Mouse (Mus musculus): ENCODE measurements around the gene Ermp1. TPM values are rescaled to one million over a fixed set of nuclear protein-coding genes. Genes with fewer than 3 reads are reported as not detected.
"Not testable (repeated sequence)": the region's sequence is repeated elsewhere in the genome, so short reads cannot be mapped to it uniquely, and the experiment has no call there.

The Ermp1 gene
- polyA plus RNA-seq, 1 experiment, result 0.43 TPM

DNA sequence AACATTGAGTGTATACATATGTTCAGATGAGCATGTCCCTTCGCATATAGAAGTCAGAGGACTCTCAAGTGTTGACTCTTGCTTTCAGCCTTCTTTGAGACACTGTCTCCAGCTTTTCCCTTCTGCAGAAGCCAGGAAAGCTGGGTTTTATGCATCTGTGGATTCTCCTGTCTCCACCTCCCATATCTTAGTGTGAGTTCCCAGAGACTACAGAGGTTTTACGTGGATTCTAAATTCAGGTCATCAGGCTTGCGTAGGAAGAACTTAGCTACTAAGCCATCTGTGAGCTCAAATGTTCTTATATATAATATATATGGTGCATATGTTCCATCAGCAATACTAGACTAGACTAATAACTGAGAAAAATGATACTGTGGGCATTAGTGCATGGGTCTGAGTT is 51.9 kb downstream of the Ermp1 start:
- H3K36me3 ChIP-seq (ENCODE audit: control insufficient read depth), result peaks cover 48% of the 10 kb centered on the region
- H3K4me3 ChIP-seq (replicated peaks), result no peak overlapping the region
- H3K4me1 ChIP-seq (ENCODE audit: control insufficient read depth), result no peaks in the 10 kb centered on the region; the same call in 1 of the 2 replicates
- H3K27me3 ChIP-seq (ENCODE audit: control insufficient read depth), result no peaks in the 10 kb centered on the region
- TF ChIP-seq GATA1 (IDR thresholded peaks at IDR 0.05; ENCODE audit: low read length) (no peak), TAL1 (IDR thresholded peaks at IDR 0.05; ENCODE audit: low read length) (no peak)
- no peaks in the 10 kb centered on the region for H3K9me3 ChIP-seq (ENCODE audit: control insufficient read depth, low read length)

DNA sequence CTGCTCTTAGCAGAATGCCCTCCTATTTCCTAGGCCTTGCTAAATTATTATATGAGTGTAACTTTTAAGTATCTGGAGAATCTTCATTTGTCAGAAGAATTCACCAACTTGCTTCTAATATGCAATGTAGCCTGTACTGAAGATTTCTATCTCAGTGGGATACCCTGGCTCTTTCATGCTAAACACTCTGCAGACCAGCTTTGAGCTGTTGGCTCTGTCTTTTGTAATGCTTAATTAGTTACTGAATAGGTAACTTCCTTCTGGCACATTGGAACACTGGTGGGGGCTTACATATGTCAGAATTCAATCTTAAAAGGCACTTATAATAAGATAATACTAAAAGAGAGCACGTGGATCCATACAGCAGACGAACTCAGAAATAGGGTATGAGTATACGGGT is 54.4 kb downstream of the Ermp1 start:
- not testable (repeated sequence) for H3K4me3 ChIP-seq (replicated peaks); H3K4me1 ChIP-seq (ENCODE audit: control insufficient read depth); H3K9me3 ChIP-seq (ENCODE audit: control insufficient read depth, low read length); H3K27me3 ChIP-seq (ENCODE audit: control insufficient read depth)
- H3K36me3 ChIP-seq (ENCODE audit: control insufficient read depth), result peaks cover 34% of the 10 kb centered on the region

DNA sequence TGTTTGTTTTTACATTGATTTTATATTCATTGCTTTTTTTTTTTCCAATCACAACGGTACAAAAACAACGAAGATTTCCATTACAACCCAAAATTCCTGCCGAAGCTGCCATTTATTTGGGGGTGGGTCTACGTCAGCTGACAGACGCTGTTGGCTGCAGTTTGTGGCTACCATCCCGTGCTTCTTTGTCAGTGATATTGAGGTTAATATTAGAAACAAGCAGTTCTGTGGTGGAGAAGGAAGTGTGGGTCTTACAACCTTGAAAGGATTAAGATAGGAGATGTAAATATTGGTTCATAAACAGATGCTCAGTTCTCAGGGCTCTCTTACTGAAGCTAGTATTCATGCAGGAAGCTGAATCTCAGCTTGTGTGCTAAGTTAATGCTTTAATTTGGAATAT is 64.5 kb downstream of the Ermp1 start:
- Histone ChIP-seq H3K27me3 (ENCODE audit: control insufficient read depth) (no peaks in the 10 kb centered on the region), H3K4me1 (ENCODE audit: control insufficient read depth) (no peaks in the 10 kb centered on the region), H3K9me3 (ENCODE audit: control insufficient read depth, low read length) (no peaks in the 10 kb centered on the region), H3K4me3 (replicated peaks) (no peak overlapping the region), H3K36me3 (ENCODE audit: control insufficient read depth) (peaks cover 36% of the 10 kb centered on the region)
- TF ChIP-seq GATA1 (IDR thresholded peaks at IDR 0.05; ENCODE audit: low read length), result no peak
- TF ChIP-seq TAL1 (IDR thresholded peaks at IDR 0.05; ENCODE audit: low read length), result no peak

DNA sequence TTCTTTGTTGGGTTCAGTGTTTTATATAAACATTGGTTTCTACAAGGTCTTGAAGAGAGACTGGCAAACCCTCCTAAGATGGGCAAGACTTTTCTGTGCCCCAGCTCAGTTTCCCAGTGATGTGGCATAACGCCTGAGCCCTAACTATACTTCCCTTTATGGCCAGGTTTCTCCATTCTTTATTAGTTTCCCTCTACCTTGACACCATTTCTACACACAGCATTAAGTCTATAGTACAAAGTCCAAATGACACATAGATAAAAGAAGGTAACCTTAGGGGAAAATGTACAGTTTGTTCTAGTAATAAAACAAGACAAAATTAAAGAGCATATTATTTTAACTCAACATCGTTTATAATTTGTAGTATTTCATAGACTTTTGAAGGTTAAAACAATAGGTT is 65.8 kb downstream of the Ermp1 start:
- Histone ChIP-seq H3K4me1 (ENCODE audit: control insufficient read depth) (no peaks in the 10 kb centered on the region), H3K9me3 (ENCODE audit: control insufficient read depth, low read length) (no peaks in the 10 kb centered on the region), H3K36me3 (ENCODE audit: control insufficient read depth) (peaks cover 30% of the 10 kb centered on the region), H3K4me3 (replicated peaks) (no peak overlapping the region), H3K27me3 (ENCODE audit: control insufficient read depth) (no peaks in the 10 kb centered on the region)
- no peak for TF ChIP-seq GATA1 (IDR thresholded peaks at IDR 0.05; ENCODE audit: low read length)
- TF ChIP-seq TAL1 (IDR thresholded peaks at IDR 0.05; ENCODE audit: low read length), result no peak

DNA sequence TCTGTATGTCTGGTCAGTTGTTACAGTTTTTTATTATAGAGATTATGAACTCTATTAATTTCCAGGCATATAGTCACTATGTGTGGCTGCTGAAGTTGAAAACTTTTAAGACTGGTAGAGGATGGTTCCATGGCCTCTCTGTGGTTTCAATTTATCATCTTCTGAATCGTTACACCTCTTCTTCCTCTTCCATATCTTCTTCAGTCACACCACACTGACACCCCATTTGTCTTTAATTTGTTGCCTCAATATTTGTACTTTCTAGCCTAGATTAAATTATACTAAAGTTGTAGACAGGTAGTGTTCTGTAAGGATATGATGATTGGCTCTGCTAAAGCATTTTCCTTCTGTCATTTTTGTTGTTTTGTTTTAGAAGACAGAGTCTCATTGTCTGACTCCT is 81.7 kb downstream of the Ermp1 start:
- Histone ChIP-seq H3K36me3 (ENCODE audit: control insufficient read depth) (peaks cover 13% of the 10 kb centered on the region), H3K27me3 (ENCODE audit: control insufficient read depth) (no peaks in the 10 kb centered on the region), H3K4me3 (replicated peaks) (no peak overlapping the region), H3K4me1 (ENCODE audit: control insufficient read depth) (peaks cover 2% of the 10 kb centered on the region; the same call in 1 of the 2 replicates), H3K9me3 (ENCODE audit: control insufficient read depth, low read length) (no peaks in the 10 kb centered on the region)
- TF ChIP-seq TAL1 (IDR thresholded peaks at IDR 0.05; ENCODE audit: low read length) (no peak), GATA1 (IDR thresholded peaks at IDR 0.05; ENCODE audit: low read length) (no peak)

DNA sequence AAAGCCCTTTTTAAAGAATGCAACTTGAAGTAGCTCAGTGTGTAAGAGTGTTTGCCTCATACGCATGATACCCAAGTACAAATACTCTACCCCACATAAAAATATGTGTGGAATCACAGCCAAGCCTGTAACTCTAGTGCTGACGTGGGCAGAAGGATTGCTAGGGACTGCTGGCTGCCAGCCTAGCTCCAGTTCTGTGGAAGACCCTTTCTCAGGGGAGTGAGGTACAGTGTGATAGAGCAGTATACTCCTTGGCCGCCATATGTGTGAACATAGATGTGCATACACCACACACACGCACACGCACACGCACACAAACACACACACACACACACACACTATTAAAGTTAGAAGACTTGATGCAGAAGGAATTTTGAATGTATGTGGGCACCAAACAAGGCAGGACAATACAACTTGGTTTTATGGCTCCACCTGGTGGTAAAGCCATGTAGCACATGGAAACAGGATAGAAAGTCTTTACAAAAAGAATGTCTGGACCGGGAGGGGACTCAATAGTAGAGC is 84.9 kb downstream of the Ermp1 start:
- H3K4me3 ChIP-seq (replicated peaks), result no peak overlapping the region
- H3K9me3 ChIP-seq (ENCODE audit: control insufficient read depth, low read length), result no peaks in the 10 kb centered on the region
- peaks cover 2% of the 10 kb centered on the region for H3K36me3 ChIP-seq (ENCODE audit: control insufficient read depth)
- H3K27me3 ChIP-seq (ENCODE audit: control insufficient read depth), result no peaks in the 10 kb centered on the region
- peaks cover 2% of the 10 kb centered on the region; the same call in 1 of the 2 replicates for H3K4me1 ChIP-seq (ENCODE audit: control insufficient read depth)
- TF ChIP-seq TAL1 (IDR thresholded peaks at IDR 0.05; ENCODE audit: low read length), result no peak
- no peak for TF ChIP-seq GATA1 (IDR thresholded peaks at IDR 0.05; ENCODE audit: low read length)

DNA sequence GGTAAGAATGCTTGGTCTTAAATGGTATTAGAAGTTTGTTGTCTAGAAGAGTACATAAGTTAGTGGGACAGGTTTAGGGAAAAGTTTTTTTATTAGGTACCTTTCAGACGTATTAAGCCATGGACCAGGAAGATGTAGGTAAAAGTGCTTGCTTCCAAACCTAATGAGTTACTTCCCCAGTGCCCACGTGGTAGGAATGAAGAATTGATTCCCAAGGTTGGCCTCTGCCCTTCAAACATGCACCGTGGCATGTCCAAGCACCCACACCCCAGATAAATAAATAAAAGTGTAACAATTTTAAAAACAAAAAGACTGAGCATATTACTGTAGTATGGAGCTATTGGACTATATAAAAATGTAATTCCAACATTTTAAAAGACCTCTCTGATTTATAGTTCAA is 85.6 kb downstream of the Ermp1 start:
- Histone ChIP-seq H3K4me1 (ENCODE audit: control insufficient read depth) (peaks cover 2% of the 10 kb centered on the region), H3K9me3 (ENCODE audit: control insufficient read depth, low read length) (no peaks in the 10 kb centered on the region), H3K27me3 (ENCODE audit: control insufficient read depth) (no peaks in the 10 kb centered on the region), H3K4me3 (replicated peaks) (no peak overlapping the region), H3K36me3 (ENCODE audit: control insufficient read depth) (peaks cover 2% of the 10 kb centered on the region)
- TF ChIP-seq TAL1 (IDR thresholded peaks at IDR 0.05; ENCODE audit: low read length), result no peak
- TF ChIP-seq GATA1 (IDR thresholded peaks at IDR 0.05; ENCODE audit: low read length), result no peak

DNA sequence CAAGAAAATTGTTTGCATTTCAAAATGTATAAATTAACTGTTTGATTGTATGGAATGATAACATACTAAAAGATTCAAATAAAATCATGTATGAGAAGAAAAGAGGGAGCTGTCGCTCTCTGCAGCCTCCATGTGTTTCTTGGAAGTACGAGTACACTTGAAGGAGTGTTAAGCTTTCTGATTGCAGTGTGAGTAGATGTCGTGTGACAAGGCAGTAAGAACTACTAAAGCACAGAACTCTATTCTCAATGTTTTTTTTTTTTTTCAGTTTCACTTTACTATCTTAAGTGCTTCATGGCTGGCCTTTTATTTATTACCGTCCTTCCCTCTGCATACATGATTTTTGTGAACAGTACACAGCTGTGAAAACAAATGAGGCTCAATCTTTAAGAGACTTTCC is 86.0 kb downstream of the Ermp1 start:
- TF ChIP-seq TAL1 (IDR thresholded peaks at IDR 0.05; ENCODE audit: low read length), result no peak
- no peak for TF ChIP-seq GATA1 (IDR thresholded peaks at IDR 0.05; ENCODE audit: low read length)
- peaks cover 2% of the 10 kb centered on the region for H3K36me3 ChIP-seq (ENCODE audit: control insufficient read depth)
- H3K4me1 ChIP-seq (ENCODE audit: control insufficient read depth), result peaks cover 6% of the 10 kb centered on the region
- no peaks in the 10 kb centered on the region for H3K9me3 ChIP-seq (ENCODE audit: control insufficient read depth, low read length)
- H3K4me3 ChIP-seq (replicated peaks), result no peak overlapping the region
- H3K27me3 ChIP-seq (ENCODE audit: control insufficient read depth), result no peaks in the 10 kb centered on the region

Other genes starting within 250 kb of the Ermp1 start
- gene Pdcd1lg2, start 237.5 kb downstream of the Ermp1 start, polyA plus RNA-seq (2012), result 0.02 TPM in 1 of 2 replicates, not detected in the other
- 0.08 and 0.18 TPM in 2 replicates for gene Ric1, start 126.1 kb downstream of the Ermp1 start, polyA plus RNA-seq (2012)
- not detected in 2 replicates for gene Mlana, start 49.4 kb upstream of the Ermp1 start, polyA plus RNA-seq (2012)
- 0.06 and 0.08 TPM in 2 replicates for gene 9930021J03Rik, start 157.6 kb upstream of the Ermp1 start, polyA plus RNA-seq (2012)
- gene Ranbp6, start 164.6 kb upstream of the Ermp1 start, polyA plus RNA-seq (2012), result 0.03 and 0.04 TPM in 2 replicates

Measured in erythroblast, embryonic 14.5 days (primary cell).